Mouse (Mus musculus): ENCODE data around the gene Brpf3.

GRCm38 (mm10) chr17:28834676-28835075 is 33.8 kb downstream of the Brpf3 start:
- TF ChIP-seq CHD2 (IDR thresholded peaks at IDR 0.05; ENCODE audit: low read depth, low read length) (no peak), HCFC1 (IDR thresholded peaks at IDR 0.05; ENCODE audit: borderline replicate concordance, insufficient read depth, low read length) (no peak), MAFK (IDR thresholded peaks at IDR 0.05; ENCODE audit: insufficient read depth, low read depth, low read length) (no peak), ZNF384 (IDR thresholded peaks at IDR 0.05; ENCODE audit: low read depth, low read length) (no peak)

All from ES-E14 (cell line).